Mouse (Mus musculus) CH12F3 (cell line): ENCODE data around the gene Lingo1.

Experiments
- in situ Hi-C: fragments of 300-500 bp; cut with MboI; formaldehyde crosslinking; loops from 2 replicates; pipeline ENCODE4 v1.14.3; 2020; ENCODE audit warnings: low sequenced_read_pairs

Lingo1 gene

DNA sequence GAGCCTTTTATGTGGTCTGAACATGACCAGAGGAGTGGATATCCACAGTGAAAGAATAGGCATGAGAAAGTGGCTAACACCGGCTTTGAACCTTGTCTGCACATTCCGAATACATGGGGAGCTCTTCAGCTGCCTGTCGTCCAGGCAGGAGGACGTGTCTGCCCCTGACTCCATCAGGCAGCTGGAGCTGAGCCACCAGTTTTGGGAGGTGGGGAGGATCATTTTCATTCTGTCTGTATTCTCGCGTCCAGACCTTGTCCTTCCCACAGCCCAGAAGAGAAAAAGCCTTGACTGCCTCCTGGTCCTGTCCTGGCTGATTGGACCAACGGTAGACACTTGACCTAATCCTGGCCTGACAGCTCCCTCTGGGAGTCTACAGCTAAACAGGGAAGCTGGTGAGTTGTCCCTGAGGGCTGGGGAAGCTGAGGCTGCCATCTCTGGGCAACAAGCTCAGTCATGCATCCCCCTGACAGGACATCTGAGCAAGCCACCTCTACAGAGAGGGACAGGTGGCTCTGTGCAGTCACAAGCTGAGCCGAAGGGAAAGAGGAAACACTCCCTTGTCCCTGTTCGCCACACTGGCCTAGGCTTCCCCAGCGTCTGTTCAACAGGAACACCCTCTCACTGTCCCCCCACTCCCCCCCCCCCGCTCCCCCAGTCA, 187.4 kb downstream of the Lingo1 start:
- in situ Hi-C loops: no loop called here

DNA sequence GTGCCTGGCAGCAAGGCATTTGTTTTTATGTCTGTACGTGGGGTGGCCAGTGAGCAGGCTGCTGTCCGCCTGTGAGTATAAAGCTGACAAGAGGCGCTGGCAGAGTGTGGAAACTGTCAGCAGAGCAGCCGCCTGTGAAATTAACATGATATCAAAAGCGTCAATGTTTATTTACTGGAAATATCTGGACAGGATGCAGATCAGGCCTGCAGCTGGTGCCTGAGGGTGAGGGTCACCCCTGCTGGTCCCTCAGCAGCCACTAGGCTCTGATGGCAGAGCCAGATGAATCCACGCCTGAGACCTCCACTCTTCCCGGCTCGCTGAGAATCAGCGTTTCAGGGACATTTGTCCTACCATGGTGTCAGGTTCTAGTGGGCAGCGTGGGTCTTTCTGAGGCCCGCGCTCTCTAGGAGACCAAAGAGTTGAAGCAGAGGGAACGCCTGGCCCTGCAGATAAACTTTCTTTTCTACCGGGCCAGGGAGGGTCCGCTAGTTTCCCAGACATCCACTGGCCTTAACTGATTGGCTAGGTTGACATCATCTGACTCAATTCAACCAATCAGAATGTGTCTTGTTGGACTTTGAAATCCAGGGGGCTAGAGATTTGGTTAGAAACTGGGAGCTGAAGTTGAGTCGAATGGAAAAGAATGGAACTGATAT, 190.1 kb downstream of the Lingo1 start:
- in situ Hi-C loops: no loop called here

GRCm38 (mm10) chr9:56605443-56605806, 190.8 kb downstream of the Lingo1 start:
- in situ Hi-C loops: no loop called here

- in situ Hi-C loops: no loop called here
These were observed 191.3 kb downstream of the Lingo1 start for GRCm38 (mm10) chr9:56604797-56605442.

- in situ Hi-C loops: no loop called here
These were observed 195.6 kb downstream of the Lingo1 start for GRCm38 (mm10) chr9:56600655-56601054.

DNA sequence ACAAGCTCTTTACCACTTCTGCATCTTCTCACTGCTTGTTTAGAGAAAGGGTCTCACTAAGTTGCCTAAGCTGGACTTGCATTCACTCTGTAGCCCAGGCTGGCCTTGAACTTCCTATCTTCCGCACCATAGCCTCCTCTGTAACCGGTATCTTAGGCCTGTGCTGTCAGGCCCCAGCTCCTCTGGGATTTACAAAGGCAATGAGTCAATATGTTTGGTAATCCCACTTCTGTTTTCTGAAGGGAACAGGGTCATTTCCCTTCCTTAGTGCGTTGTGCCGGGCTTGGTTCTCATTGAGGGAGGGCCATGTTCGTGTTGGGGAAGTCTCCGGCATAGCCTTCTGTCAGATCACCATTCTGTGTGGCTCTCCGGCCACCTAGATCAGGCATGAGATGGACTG, 203.6 kb downstream of the Lingo1 start:
- in situ Hi-C loops: no loop called here

DNA sequence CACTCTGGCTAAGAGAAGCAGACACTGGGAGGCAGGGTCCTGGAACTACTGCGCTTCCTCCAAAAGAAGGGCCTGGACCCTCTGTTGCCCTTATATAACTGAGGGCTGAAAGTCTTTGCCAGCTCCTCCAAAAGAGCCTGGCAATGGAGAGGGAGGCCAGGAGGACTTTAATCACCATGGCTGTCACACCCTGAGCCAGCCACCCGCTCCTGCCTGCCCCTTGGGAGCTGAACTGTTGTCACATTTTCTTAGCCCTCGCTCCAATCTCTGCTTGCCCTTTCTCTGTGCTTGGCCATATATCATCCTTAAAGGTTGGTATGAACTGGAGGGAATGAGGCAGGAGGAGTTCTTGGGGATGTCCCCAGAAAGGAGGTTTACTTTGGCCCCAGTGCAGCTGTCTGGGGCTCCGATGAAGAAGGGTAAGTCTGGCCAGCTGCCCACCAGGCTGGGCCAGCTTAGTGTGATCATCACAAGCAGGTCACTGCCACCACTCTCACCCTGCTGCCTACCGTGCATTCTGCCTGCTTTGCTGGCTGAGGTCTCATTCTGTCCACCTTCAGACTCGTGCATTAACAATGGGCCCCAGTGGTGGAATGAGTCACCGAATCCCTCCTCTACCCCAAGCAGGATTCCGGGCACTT, 204.9 kb downstream of the Lingo1 start:
- in situ Hi-C loops: no loop called here

GRCm38 (mm10) chr9:56589762-56590161, 206.5 kb downstream of the Lingo1 start:
- in situ Hi-C loops: no loop called here

GRCm38 (mm10) chr9:56584043-56584424, 212.2 kb downstream of the Lingo1 start:
- in situ Hi-C loops: no loop called here

GRCm38 (mm10) chr9:56583139-56584042, 212.9 kb downstream of the Lingo1 start:
- in situ Hi-C loops: no loop called here

DNA sequence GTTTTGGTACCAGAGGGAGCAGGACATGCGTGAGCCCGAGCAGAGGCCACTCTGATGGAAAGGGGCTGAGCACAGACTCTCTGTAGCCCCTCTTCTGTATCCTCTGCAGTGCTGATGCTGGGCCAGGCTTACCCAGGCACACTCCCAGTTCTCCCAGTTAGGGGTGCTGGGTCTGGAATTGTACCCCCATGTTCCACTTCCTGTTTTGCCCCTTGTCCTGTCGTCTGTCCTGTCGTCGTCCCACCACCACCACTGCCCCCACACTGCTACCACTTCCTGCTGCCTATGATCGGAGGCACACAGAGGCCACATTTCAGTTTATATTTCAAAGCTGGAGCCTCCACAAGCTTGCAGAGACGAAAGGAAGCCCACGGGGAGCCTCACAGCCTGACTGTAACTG, 213.6 kb downstream of the Lingo1 start:
- in situ Hi-C loops: no loop called here

- in situ Hi-C loops: no loop called here
These were observed 214.6 kb downstream of the Lingo1 start for GRCm38 (mm10) chr9:56581700-56582099.

DNA sequence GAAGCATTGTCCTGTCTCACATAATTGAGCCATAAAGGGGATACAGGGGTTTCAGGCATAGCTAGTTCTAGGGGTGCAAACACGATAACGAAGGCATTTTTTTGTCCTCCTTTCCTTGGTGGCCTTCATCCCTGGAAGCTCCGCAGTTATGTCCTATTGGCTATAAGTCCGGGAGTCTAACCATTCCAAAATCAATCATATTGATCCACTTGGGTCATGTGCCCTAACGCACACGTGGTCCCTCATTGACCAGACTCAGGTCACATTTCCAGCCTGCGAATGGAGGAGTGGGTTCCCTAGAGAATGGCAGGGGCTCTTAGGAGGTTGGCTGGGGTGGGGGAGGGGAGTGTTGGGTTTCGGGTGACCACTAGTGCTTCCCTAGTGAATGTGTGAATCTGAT, 215.3 kb downstream of the Lingo1 start:
- in situ Hi-C loops: no loop called here

DNA sequence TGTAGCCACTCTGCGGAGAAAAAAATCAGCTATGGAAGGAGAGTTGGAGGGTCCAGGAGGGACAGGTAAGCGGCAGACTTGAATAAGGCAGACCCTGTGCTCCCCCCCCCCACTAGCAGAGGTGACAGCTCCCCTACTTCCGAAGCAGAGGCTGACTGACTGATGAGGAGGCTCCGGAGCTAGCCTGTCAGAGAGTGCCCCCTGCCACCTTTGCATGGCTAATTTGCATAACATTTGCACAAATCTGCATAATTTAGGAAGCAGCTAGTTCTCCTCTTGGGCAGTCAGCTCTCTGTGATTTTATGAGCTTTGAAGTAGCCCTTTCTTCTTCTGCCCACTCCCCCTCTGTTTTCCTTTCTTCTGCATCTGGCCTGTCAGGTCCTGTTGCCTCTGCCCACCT, 216.2 kb downstream of the Lingo1 start:
- in situ Hi-C loops: no loop called here

DNA sequence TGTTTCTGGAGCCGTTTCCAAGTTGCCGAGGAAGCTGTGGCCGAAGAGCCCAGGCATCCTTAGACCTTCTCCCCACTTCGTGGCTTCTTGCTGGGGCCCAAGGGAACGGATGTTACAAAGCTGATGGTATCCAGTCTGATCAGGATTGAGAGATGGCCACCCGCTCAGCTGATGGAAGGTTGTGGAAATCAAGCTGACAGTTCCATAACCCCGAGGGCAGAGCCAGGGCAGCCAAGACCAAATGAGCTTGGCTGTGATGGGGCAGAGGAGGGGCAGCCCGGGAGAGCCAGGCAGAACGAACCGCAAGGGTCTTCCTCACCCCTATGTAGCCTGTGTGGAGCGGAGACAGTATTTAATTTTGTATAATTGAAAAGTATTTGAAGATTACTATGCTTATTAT, 218.9 kb downstream of the Lingo1 start:
- in situ Hi-C loops: no loop called here

- in situ Hi-C loops: no loop called here
These were observed 223.5 kb downstream of the Lingo1 start for GRCm38 (mm10) chr9:56572534-56573479.
